Mouse (Mus musculus) cerebellum, adult 2 months (tissue): Measurements from ENCODE around the gene Vmac. TPM values are rescaled to one million over a fixed set of nuclear protein-coding genes. Genes with fewer than 3 reads are reported as not detected.

Experiments used
- DNase-seq, 2 experiments: peaks; one replicate each; pipeline ENCODE4 v3.0.0; 2021
- H3K27ac ChIP-seq: fragments of 200-500 bp; 2 replicates; pipeline ENCODE4 v1.5.1; 2012; ENCODE audit warnings: low read length, control low read depth, inconsistent platforms; ENCODE audit not compliant: insufficient read depth
- H3K27me3 ChIP-seq: fragments of 200-500 bp; 2 replicates; pipeline ENCODE4 v1.6.1; 2012; ENCODE audit warnings: inconsistent platforms, mild to moderate bottlenecking, low read length, moderate library complexity; ENCODE audit not compliant: control insufficient read depth, insufficient read depth
- H3K4me1 ChIP-seq: fragments of 200-500 bp; 2 replicates; pipeline ENCODE4 v1.6.1; 2011; ENCODE audit warnings: low read length; ENCODE audit not compliant: control insufficient read depth, insufficient read depth
- H3K4me3 ChIP-seq: fragments of 200-500 bp; replicated peaks from 2 replicates; pipeline ENCODE3; 2011; ENCODE audit warnings: mild to moderate bottlenecking, low read depth, low read length, control low read depth; ENCODE audit not compliant: insufficient read depth
- CTCF ChIP-seq: fragments of 200-500 bp; IDR thresholded peaks from 2 replicates; pipeline ENCODE4 v1.5.1; 2011; ENCODE audit warnings: low read depth, mild to moderate bottlenecking, control low read depth, low read length, moderate library complexity, borderline replicate concordance; ENCODE audit not compliant: insufficient read depth
- POLR2A ChIP-seq: fragments of 200-500 bp; IDR thresholded peaks from 2 replicates; pipeline ENCODE4 v1.6.1; 2011; ENCODE audit warnings: low read length, control low read depth, borderline replicate concordance; ENCODE audit not compliant: insufficient read depth
- WGBS: fragments of 180-500 bp; shearing (Covaris S2); methylation state at CpG from one replicate; pipeline ENCODE4 v1.1.7; 2018; 5-methylcytosine and 5-hydroxymethylcytosine counted together
- polyA plus RNA-seq: library from polyadenylated mRNA; depleted of rRNA; stranded (reverse); fragments of >200 nt; gene quantifications from 2 replicates; pipeline ENCODE4 v1.2.3, GENCODE M21; 2012

The Vmac gene
- polyA plus RNA-seq, 1 experiment: 18.2 TPM

DNA sequence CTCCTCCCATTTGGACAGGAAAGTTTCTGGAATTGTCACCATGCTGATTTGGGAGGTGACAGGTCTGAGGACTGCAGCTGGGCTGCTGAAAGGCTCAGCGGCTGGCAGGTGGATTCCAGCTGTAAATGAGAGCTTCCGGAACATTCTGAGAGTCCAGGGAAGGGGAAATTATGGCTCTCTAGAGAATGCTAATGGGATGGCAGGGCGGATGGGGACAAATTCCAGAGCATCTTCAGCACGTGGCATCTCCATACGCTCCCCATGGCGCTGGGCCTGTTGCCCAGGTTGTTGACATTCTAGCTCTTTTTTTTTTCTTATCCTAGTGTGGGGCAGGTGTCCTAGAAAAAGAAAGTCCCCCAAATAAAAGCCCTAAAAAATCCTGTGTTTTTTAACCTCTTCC lies 11.3 kb upstream of the Vmac start:
- H3K4me1 ChIP-seq: peaks cover 16% of the 10 kb centered on the region
- DNase-seq: peak; percentile 65 to 71
- WGBS: 18% methylated on average over 6 of the region's 6 CpGs
- no peak for TF ChIP-seq POLR2A
- no peak for TF ChIP-seq CTCF
- no peak overlapping the region for H3K27ac ChIP-seq
- no peak overlapping the region for H3K4me3 ChIP-seq
- H3K27me3 ChIP-seq: no peaks in the 10 kb centered on the region

DNA sequence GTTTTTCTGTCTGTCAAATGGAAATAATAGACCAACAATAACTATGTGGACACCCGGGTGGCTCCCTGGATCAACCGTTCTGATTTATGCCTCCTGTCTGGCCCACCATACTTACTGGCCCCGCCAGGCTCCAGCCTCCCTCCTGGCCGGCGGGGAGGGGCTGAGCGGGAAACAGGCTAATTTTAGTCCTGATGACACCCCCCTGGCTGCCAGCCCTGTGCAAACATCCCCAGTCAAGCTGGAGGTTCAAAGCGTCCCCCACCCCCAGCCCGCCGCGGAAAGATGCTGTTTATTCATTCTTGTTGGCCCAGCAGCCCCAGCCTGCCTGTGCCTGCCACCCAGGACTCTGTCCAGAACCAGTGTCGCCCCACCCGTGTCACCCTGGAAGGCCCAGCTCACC lies 10.3 kb upstream of the Vmac start:
- no peak for DNase-seq
- TF ChIP-seq CTCF (no peak), POLR2A (no peak)
- H3K27ac ChIP-seq: no peak overlapping the region
- H3K4me1 ChIP-seq: peaks cover 16% of the 10 kb centered on the region
- no peak overlapping the region for H3K4me3 ChIP-seq
- 36% methylated on average over 12 of the region's 12 CpGs for WGBS
- H3K27me3 ChIP-seq: no peaks in the 10 kb centered on the region

DNA sequence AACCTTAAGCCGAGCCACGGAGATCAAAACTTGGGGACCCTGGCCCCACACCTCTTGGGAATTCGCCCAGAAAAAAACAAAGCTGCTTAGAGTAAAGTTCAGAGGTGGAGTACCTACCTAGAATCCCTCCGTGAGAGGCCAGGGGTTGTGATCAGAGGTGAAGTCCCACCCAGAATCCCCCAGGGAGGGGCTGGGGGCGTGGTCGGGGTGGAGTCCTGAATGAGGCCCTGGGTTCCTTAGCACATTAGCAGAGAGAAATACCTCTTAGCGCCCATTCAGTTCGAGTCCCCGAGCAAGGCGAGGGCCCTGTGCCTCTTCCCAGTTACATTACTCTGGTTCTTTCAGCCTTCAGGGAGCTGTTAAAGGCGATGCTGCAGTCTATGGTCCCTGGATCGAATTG lies 9.8 kb upstream of the Vmac start:
- no peak for TF ChIP-seq POLR2A
- TF ChIP-seq CTCF: no peak
- no peak for DNase-seq
- Histone ChIP-seq H3K27me3 (no peaks in the 10 kb centered on the region), H3K4me1 (peaks cover 16% of the 10 kb centered on the region), H3K4me3 (no peak overlapping the region), H3K27ac (no peak overlapping the region)
- WGBS: 28% methylated on average over 12 of the region's 12 CpGs

DNA sequence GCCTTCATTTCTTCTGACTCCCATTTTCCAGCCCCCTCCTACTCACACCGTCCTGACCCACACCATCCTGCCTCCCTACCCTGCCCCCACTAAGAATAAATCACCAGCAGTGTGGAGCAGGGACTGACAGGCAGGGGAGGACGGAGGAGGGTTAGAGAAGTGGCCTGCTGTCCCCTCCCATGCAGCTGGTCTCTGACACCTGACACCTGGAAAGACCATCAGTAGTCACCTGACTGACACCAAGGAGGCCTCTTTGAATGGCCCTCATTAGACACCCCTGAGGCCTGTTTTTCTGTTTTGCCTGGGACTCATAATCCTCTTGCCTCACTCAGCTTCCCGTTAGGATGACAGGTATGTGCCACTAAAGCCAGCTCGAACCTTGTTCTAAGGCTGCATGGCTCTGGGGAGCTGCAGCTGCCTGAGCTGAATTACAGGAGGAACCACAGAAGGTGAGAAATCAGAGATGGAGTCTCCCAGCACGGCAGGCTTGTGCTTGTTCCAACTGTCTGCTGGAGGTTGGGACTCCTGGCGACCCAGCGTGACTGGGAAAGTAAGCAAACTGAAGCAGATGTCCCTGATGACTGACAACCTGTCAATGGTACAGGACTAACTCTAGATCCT lies 9.3 kb upstream of the Vmac start:
- WGBS: 20% methylated on average over 7 of the region's 7 CpGs
- Histone ChIP-seq H3K27me3 (no peaks in the 10 kb centered on the region), H3K4me1 (peaks cover 16% of the 10 kb centered on the region), H3K27ac (no peak overlapping the region), H3K4me3 (no peak overlapping the region)
- DNase-seq: no peak
- TF ChIP-seq CTCF: no peak
- TF ChIP-seq POLR2A: no peak

DNA sequence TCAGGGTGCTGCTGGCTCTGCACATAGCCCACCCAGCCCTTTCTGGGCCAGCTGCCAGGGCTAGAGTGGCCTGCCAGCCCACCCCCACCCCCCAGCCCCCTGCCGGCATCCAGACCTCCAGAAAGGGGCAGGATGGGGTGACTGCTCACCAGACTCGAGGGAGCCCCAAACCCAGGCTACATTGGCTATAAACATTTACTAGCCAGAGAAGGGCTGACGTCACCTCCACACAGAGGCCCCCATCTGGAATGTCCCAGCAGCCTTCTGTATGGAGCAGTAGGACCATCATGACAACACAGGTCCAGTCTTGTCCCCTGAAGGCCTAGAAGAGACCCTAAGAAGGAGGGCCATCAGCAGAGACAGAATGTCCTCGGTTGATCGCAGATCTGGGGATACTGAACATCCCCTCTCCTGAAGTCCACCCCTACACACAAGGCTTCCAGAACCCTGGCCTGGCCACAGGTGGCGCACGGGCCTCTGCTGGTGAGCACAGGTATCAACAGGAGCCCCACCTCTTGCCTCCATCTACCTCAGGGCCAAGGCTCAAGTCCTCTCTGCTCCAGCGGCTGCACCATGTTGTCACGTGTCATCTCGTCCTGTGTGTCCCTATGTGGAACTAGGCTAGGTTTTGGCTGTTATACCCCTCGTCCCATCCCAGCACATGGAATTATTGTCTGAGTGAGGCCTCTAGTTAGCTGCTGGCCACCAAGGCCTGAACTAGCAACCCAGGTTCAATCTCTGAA lies 5.8 kb upstream of the Vmac start:
- no peak for DNase-seq
- TF ChIP-seq POLR2A: no peak
- TF ChIP-seq CTCF: 0 out of 2 replicates have a peak, but pooled peaks have one; percentile 3
- H3K4me1 ChIP-seq: peaks cover 18% of the 10 kb centered on the region
- no peaks in the 10 kb centered on the region for H3K27me3 ChIP-seq
- no peak overlapping the region for H3K4me3 ChIP-seq
- no peak overlapping the region for H3K27ac ChIP-seq
- WGBS: 71% methylated on average over 11 of the region's 11 CpGs

DNA sequence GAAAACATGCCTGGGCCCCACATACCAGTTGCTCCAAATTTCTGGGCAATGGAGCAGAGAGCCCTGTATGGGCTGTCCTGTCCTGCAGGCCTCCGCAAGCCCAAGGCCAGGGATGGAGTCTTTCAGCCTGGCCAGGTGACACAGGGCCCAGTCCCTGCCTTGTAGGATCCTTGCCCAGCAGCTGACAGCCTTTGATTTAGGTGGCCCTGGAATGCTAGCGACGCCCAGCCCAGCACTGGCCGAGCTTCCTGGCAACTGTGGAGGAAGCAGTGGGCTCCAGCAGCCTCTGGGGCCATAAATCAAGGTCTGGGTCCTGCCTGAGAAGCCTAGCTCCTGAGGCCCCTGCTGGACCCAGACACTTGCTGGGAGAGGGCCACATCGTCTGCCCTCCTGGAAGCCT lies 4.6 kb upstream of the Vmac start:
- Histone ChIP-seq H3K4me3 (no peak overlapping the region), H3K27me3 (no peaks in the 10 kb centered on the region), H3K4me1 (peaks cover 13% of the 10 kb centered on the region), H3K27ac (no peak overlapping the region)
- WGBS: 73% methylated on average over 5 of the region's 5 CpGs
- DNase-seq: no peak
- TF ChIP-seq CTCF (no peak), POLR2A (no peak)

DNA sequence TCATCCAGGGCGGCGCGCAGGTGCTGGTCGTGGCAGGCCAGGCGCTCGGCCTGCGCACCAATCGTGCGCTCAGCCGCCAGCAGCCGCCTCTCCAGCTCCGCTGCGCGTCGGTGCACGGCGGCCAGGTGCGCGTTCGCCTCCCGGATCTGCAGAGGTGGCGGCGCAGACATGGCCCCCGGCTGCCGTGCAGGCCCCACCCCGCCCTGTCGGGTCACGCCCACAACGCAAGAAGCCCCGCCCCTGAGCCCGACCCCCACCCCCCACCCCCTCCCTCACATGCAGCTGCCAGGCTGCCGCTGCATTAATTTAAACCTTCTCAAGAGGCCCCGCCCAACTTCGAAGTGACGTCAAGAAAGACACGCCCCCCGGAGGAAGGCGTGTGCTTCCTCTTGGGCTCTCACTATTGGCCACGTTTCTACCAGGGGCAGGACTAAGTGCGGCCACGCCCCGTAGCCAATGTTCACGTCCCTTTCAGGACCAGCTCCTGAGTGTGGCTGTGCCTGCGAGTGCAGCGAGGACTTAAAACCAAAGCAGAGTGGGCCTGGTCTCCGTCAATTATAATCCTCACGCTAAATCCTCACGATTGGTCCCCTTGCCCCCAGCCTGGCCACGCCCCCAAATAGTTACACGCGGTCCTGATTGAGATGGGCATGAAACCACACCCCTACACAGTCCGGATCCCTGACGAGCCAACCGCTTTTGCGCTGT lies 1.0 kb downstream of the Vmac start:
- no peak for TF ChIP-seq CTCF
- peak; percentile 47; the same call in 1 of the 2 replicates for TF ChIP-seq POLR2A
- under 1% methylated on average over 55 of the region's 55 CpGs for WGBS

More for the DNA sequence above, 1.0 kb downstream of the Vmac start:
- Histone ChIP-seq H3K4me3 (peak overlapping the region; percentile 71), H3K27me3 (no peaks in the 10 kb centered on the region), H3K4me1 (peaks cover 15% of the 10 kb centered on the region), H3K27ac (peak overlapping the region; percentile 29)
- peak; percentile 95 for DNase-seq
